Mouse (Mus musculus) kidney, adult 8-10 months (tissue): ENCODE measurements around the gene Kcnmb2.

Experiments
- DNase-seq, 2 experiments: peaks; one replicate each; pipeline ENCODE4 v3.0.0; 2022

The Kcnmb2 gene

GRCm38 (mm10) chr3:32020981-32021380 lies 118.7 kb downstream of the Kcnmb2 start:
- no peak for DNase-seq

DNA sequence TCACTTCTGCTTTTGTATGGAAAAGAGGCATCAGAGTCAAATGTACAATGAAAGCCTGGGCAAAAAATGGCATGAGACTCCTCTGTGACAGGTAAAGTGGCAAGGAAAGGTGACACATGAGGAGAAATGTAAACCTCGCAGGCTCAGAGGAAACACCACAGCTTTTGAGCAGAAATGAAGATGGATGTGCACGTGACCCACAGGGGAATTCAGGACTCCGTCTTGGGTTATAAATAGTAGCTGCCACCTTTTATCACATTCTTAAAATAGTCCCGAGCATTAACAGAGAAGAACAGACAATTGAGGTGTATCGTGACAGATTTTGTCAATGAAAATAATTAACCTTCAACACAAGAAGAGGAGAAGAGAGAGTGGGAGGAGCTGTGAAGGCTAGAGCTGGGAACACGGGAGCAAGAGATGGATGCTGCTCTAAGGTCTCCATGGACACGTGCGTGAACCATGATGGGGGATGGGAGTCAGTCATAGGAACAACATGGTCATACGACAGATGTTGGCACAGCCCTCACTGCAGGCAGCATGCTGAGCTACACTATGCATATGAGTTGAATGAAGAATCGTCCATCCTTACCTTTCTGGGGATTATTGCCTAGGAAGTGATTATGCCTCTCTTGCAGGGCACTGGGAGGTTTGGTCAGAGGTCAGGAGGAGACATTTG lies 127.2 kb downstream of the Kcnmb2 start:
- DNase-seq, result no peak

DNA sequence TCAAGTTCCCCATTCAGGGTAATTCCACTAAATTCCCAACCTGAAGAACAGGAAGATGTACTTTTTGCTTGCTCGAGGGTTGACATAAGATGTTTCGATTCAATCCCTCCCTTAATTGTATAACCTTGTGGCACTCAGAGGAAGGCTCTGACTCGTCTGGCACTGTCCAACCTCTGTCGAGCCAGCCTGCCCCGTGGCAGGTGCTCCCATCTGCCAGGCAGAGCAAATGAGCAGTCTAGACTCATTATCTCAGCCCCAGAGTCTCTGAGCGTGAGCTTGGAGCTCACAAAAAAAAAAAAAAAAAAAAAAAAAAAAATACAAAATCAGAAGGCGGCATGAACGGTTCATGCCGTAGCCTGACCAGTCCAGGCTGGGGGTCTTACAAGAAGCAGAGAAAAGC lies 130.1 kb downstream of the Kcnmb2 start:
- DNase-seq, result no peak

- DNase-seq, result no peak
Measured at GRCm38 (mm10) chr3:32043814-32044213, 141.5 kb downstream of the Kcnmb2 start.

- DNase-seq, result no peak
Measured at GRCm38 (mm10) chr3:32048777-32049176, 146.5 kb downstream of the Kcnmb2 start.

DNA sequence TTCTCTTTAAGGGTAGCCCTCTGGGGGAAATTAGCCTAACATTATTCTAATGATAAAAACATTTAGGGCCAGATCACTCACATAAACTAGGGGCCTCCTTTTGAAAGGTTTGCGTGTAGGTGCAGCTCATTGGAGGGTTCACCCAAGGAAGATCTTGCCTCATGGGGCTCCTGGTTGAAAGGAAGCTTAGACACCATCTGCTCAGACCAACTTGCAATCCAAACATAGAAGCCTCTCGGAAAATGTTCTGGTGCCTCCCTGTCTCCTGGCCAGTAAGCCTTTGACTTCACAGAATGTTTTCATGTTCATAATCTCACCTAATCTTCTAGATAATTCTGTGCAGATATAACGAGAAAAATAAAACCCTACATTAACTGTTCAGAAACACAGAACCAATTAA lies 150.3 kb downstream of the Kcnmb2 start:
- no peak for DNase-seq

DNA sequence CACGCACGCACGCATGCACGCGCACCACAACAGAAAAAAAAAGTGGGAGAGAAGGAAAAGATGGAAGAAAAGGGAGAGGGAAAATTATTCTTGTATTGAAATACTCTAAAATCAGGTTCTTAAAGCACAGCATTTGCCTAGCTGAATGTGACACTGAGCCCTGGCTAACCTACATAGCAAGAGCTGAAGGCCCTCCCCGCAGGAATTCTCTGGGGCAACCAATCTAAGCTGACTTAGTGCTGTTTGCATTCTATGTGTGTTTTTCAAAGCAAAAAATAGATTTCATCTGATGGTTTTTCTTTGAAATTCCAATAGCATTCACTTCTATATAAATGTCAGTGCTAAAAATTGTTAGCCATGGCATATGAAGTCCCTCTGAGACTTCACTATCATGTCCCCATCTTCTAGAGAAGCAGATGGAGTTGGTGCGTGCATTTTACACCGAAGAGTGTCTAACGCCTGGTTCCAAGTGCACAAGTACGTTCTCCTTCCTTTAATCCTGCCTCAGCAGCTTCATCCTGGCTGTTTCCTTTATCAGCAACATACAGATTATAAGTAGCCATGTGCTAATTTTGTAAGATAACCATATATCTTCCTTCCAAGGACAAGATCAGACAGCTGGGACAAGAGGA lies 151.4 kb downstream of the Kcnmb2 start:
- no peak for DNase-seq

- DNase-seq, result no peak
Measured at GRCm38 (mm10) chr3:32059888-32060656, 157.8 kb downstream of the Kcnmb2 start.

DNA sequence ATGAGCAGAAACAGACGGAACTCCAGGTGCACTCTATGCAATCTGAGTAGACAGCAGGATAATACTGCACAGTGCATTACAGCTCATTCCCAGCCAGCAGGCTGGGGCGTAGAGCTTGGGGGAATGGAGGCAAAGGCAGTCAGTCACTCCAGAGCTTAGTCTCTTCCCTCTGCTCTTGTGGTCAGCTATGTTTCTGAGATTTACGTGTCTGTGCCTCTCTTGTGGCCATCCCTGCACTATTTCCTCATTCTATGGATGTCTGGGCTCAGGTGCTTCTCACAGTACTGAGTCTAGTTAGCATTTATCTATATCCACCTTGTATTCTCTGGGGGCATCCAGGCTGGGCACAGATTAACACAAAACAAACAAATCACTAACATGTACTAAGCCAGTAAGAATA lies 160.4 kb downstream of the Kcnmb2 start:
- no peak for DNase-seq

DNA sequence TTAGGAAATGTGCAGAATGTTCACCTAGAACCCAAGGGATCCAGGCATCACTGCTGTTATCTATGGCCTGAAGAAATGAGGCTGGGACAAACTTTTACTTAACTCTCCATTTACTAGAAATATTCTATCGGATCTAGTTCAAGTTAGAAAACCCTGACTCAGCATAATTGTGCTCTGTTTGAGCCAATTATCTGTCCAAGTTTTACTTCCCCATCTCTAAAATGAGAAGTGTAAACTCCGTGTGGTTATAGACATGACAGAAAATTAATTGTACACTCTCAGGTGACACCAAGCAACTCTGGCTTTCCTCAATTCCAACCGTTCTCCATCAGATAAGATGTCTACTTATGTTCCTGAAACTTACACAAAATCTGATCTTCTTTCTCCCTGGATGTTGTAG lies 161.0 kb downstream of the Kcnmb2 start:
- DNase-seq, result no peak

GRCm38 (mm10) chr3:32067004-32067935 lies 165.0 kb downstream of the Kcnmb2 start:
- DNase-seq, result no peak

- no peak for DNase-seq
Measured at GRCm38 (mm10) chr3:32073881-32074280, 171.6 kb downstream of the Kcnmb2 start.

DNA sequence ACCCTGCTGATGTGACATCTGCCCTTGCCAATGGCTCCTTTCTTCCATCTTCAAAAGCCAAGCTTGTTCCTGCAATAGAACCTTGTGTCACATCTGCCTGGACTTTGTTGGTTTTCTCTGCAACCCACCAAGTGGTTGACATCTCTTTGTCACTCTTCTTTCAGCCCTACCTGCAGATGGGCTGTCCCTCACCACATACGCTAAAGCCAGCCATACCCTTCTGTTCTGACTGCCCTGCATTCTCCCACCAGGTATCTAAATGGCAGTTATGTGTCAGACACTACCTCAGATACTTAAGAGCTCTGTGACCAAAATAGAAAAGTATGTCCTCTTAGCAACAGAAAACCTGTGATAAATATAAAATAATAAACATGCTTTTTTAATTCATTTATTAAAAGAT lies 186.5 kb downstream of the Kcnmb2 start:
- DNase-seq, result no peak

GRCm38 (mm10) chr3:32101391-32101790 lies 199.1 kb downstream of the Kcnmb2 start:
- no peak for DNase-seq

GRCm38 (mm10) chr3:32119851-32120250 lies 217.5 kb downstream of the Kcnmb2 start:
- no peak for DNase-seq

GRCm38 (mm10) chr3:32121731-32122130 lies 219.4 kb downstream of the Kcnmb2 start:
- DNase-seq, result no peak

DNA sequence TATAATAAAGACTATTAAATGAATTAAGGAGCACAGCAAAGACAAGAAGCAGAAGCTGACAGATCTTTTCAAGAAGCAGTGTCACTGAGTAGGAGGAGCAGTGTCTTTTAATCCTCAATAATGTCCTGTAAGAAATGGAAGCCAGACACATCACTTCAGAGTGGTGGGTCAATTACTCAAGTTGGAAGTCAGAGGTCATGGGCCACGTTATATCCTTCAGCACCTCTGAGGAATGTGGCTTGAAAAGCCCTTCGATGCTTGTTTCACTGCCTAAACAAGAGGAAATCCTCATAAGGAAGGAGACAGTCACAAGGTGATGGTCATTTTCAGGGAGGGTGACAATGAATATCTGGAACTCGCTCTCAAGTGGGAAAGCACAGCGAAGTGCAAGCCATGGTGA lies 223.1 kb downstream of the Kcnmb2 start:
- DNase-seq, result no peak

GRCm38 (mm10) chr3:32128391-32128790 lies 226.1 kb downstream of the Kcnmb2 start:
- DNase-seq, result no peak

DNA sequence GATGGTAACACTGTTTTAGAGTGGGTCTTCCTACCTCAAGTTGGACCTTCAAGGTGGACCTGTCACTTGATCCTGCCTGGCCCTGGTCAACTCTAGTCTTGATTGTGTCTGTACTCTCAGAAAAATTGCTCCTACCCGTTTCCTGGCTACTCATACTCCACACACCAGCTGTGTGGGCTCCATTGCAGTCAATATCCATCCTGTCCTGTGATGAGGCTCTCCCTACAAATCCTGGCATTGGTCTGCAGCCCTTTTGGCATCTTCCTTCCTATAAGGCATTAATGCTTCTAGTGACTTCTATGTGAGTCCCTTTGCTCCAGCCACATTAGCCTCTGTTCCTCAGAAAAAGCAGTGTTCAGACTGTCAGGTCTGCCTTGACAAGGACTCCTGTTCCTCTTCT lies 228.4 kb downstream of the Kcnmb2 start:
- DNase-seq, result no peak

DNA sequence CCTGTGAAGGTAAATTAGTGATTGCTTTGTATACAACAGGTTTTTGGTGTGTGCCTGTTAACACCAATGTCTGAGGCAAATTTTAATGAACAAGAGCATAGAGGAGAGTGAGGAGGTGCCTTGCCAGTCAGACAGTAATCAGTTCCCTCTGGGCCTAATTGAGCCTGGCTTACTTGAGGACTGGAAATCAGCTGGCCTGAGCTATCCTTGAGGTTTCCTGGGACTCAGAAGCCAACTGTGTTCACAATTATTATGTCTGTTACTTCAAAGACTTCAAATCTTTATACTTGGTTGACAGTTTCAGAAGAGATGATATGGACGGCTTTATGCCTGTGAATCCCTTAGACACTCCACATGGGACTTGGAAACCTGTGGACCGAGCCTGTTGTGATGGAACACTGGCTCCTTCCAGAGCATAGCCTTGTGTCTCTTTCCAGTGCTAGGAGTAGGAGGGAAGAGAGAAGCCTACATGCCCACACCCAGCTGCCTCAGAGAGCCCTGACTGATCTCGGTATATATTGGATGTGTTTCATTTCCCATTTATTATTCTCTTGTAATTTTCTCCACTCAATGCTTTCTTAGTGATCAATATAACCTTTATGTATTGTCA lies 230.2 kb downstream of the Kcnmb2 start:
- no peak for DNase-seq

- no peak for DNase-seq
Measured at GRCm38 (mm10) chr3:32144194-32144593, 241.9 kb downstream of the Kcnmb2 start.

GRCm38 (mm10) chr3:32144655-32145054 lies 242.3 kb downstream of the Kcnmb2 start:
- no peak for DNase-seq

GRCm38 (mm10) chr3:32147739-32148138 lies 245.4 kb downstream of the Kcnmb2 start:
- no peak for DNase-seq
